Mouse (Mus musculus) heart, adult 9 months (tissue): ENCODE results near the gene Snap91.

Experiments
- DNase-seq, 2 experiments: peaks; one replicate each; pipeline ENCODE4 v3.0.0; 2022; ENCODE audit warnings: low spot score in 2 of 2

Gene Snap91

DNA sequence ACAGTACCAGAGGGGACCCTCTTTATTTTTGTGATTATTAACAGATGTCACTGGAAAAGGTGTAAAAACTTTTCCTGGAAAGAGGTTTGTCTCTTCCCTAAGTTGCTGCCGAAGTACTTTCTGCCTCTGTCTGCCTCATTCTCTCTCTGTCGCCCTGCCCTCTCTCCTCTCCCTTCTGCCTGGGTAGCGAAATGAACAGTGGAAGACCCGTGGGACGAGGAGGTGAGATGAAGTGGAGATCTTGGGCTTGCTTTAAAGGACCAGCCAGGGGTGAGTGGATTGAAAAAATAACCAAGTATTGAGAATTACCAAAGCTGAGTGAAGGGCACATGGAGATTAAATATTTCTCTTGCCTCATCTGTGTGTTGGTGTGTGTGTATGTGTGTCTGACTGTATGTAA, 136.4 kb downstream of the Snap91 start:
- no peak for DNase-seq

DNA sequence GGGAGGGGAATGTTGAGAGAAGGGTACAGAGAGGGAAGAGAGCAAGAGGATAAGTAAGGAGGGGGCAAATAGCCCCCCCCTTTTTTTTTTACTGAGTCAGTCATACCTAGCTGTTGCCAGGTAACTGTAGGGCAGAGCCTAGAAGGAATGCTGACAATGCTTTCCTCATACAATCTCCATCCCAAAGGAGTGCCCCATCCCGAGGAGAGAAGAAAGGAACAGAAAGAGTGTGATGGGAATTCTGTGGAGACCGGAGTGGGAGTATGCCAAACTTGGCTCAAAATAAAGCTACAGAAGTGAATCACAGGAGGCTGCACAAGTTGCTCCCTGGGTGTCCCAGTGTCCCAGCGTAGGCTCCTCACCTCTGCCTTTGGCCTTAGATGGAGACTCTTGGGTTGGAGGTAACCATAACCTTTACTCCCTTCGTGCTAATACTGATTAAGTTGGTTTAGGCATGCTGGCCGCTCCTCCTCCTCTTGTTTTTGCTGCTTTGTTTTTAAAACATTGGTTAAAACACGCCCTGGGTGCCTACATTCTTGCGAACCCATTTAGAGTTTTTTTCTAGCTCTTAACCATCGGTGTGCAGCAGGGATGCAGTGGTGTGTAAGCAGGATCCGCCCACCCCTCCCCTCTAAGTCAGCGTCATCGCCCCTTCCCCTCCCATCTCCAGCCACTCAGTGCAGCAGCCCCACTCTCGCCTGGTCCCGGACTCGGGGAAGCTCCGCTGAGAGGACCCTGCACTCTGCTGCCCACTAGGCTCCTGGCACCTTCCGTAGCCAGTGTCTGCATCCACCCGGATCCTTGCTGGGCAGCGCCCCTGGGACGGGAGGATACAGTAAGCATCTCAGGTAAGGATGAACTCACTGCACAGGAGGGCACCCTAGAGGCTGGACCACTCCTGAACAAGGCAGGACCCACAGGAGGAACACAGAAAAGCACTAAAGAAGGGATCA, 137.2 kb downstream of the Snap91 start, which contains the start of gene Prss35:
TSS of gene Prss35 (plus strand) at position 691 of the 953 bp plus-strand sequence.
- no peak for DNase-seq

DNA sequence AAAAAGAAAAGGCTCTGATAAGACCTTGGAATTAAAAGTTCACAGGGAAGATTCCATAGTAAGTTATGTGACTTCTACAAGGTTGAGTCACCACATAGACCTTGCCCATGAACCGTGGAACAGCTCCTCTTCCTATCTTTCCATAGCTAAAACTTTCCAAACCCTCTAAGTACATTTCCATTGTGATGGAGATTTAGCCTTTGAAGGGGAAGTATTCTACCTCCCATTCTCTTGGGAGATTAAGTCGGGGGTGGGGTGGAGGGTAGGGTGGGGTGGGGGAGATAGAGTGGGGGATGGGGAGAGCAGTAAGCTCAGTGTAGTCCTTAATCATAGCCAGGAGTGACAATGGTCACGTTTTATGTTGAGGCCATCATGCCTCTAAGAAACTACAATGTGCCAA, 140.5 kb downstream of the Snap91 start:
- DNase-seq, result no peak

- DNase-seq, result no peak
Observed at GRCm38 (mm10) chr9:86738801-86739200, 141.7 kb downstream of the Snap91 start.

- no peak for DNase-seq
Observed at GRCm38 (mm10) chr9:86738067-86738466, 142.4 kb downstream of the Snap91 start.

GRCm38 (mm10) chr9:86736991-86737390, 143.5 kb downstream of the Snap91 start:
- no peak for DNase-seq

DNA sequence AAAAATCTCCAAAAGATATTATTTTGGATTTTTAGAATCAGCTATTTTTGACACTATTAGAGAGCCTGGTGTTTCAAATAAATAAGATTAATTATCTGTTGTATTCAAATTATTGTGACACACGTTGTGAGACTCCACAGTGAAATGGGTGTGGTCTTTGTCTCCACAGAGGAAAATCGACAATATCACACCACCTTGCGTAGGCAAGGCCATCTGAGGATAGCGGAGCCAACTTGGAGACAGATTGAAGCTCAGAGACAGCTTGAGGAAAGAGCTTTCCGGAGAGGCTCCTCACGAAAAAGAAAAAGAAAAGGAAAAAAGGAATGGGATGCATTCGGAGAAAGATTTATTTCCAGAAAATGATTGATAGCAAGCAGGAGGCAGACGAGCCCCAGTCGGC, 145.7 kb downstream of the Snap91 start:
- no peak for DNase-seq

DNA sequence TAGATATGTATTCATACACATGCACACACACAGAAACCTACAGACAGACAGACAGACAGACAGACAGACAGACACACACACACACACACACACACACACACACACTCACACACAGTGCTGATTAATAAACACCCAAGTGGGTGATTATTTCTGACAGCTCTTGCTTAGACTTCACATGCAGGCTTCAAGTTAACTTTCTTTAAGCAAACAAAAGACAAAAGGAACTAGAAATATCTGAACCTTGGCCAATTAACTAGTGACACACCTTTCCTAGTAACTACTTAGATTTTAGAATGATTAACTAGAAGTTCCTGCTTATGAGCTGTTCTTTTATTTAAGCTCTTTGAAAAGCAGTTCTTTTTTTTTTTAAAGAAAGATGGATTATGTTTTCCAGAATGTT, 146.1 kb downstream of the Snap91 start:
- DNase-seq, result no peak

- DNase-seq, result no peak
Observed at GRCm38 (mm10) chr9:86729811-86730210, 150.6 kb downstream of the Snap91 start.

DNA sequence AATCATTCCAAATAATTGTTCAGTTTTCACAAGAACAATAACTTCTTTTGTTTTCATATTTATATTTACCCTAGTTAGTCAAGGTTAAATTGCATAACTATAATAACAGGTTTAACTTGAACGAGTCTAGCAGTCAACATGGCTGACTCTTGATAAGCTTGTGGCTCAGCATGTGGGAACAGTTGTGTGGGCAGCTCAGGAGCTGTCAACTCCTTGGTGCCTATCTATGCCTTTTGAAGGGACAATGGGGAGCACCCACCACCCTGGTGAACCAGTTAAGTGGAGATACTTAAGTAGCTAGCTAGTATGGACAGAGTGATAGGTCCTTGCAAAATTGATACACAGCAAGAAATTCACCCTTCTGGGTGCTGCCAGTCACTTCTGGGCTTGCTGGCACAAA, 151.4 kb downstream of the Snap91 start:
- DNase-seq, result no peak

DNA sequence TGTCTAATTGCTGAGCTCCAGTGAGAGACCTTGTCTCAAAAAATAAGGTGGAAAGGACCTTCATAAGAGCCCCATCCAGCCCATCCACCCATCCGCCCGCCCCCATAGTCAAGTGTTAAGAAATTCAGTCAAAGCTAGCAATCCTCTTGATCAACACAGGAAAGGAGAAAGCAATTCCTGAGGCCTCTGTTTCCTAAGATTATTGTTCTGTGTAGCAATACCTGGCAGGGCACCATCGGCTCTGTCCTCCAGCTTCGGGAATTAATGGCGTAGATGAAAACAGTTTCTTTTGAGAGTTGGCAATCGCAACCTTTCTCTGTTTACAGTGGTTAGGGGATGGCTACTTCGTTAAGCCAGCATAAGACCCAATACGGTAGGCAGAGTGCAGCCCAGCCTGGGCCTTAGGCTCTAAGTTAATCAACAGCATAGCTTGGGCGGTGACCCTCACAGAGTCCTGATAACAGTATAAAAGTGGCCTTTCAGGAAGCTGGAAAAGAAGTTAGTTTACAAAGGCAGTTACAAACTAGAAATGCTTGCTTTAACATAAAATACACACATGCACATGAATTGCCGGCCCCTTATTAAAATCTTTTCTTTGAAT, 152.1 kb downstream of the Snap91 start:
- DNase-seq, result peak in 1 of 2 experiments; percentile 3

- DNase-seq, result no peak
Observed at GRCm38 (mm10) chr9:86726381-86726720, 154.1 kb downstream of the Snap91 start.

GRCm38 (mm10) chr9:86725604-86726380, 154.7 kb downstream of the Snap91 start:
- no peak for DNase-seq

DNA sequence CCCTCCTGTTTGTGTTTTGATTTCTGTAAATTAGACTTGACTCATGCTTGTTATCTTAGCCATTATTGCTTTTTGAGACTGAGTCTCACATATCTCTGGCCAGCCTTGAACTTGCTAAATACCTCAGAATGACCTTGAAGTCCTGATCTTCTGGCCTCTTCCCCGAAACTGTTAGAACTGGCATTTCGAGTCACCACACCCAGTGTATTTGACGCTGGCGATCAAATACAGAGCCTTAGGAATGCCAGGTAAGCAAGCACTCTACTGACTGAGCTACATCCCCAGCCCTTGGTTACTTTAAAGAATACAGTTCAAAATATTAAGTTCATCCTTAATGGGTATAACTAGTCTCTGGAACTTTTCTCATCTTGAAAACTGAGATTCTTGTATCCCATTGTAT, 155.4 kb downstream of the Snap91 start:
- no peak for DNase-seq

DNA sequence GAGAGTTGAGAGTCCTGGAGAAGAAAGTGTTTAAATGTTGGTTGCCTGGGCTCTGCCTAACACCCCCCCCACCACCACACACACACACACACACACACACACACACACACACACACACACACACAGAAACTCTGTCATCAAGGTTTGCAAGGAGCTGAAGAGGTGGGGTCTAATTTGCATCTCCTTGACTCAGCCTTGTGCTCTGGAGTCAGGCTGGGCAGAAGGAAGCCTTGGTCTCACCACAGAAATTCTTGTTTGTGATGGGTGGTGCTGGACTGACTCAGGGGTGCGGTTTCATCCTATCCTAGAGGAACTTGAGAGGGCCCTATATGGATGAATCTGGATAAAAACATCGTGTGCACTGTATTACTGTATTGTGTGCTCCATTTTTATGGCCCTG, 159.7 kb downstream of the Snap91 start:
- no peak for DNase-seq

- no peak for DNase-seq
Observed at GRCm38 (mm10) chr9:86720227-86720626, 160.2 kb downstream of the Snap91 start.

DNA sequence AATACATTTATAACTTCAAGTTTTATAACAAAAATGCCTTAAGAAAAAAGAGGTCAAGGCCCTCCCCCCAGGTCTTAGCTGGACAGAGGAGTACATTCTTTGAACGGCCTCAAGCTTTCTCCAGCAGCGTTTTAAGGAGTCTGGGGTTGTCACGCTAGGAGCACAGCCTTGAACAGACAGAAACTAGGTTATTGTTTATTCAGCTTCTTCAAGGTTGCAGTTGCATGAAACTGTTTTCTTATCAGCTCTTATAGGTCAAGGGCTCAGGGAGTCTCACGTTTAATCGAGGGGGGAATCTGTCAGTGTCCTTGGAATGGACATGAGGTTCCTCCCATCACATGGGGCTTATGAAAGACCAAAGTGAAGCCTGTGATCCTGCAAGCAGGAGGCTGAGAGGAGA, 163.3 kb downstream of the Snap91 start:
- no peak for DNase-seq

DNA sequence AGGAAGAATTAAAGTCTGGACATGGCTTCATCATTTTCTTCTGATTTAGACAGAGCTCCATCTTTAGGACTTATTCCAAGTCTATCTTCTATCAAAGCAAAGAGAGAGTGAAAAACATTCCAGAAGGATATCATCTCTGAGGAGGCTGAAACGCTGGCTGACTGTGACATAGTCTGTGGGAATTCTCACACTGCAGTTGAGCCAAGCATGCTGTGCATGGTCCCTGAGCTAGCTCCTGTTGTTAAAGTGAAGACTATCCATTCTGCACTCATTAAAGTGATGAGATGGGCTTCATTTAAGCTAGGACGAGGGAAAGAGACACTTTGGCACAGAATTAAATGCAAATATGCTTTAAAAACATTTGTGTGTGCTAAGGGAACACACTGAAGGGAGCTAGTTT, 163.9 kb downstream of the Snap91 start:
- no peak for DNase-seq
